Mouse (Mus musculus) granulocyte monocyte progenitor cell, adult 5-6 weeks (primary cell): Measurements from ENCODE around the gene Dnah14. TPM values are rescaled to one million over a fixed set of nuclear protein-coding genes. Genes with fewer than 3 reads are reported as not detected.
"Not testable (repeated sequence)": the region's sequence is repeated elsewhere in the genome, so short reads cannot be mapped to it uniquely, and the experiment has no call there.

ENCODE experiments used
- ATAC-seq: replicated peaks from 2 replicates; pipeline ENCODE4 v1.8.0; 2016; ENCODE audit warnings: mild to moderate bottlenecking, moderate TSS enrichment, inconsistent platforms; ENCODE audit not compliant: poor library complexity, severe bottlenecking
- total RNA-seq, 2 experiments: library from RNA; stranded (forward) in 1 of 2; stranded (reverse) in 1 of 2; fragments of 200-712, 200-1000 nt in 1 of 2; fragments of >200 nt in 1 of 2; fragmentation: Nextera tagmentation in 1 of 2; gene quantifications; 2 replicates each; pipeline ENCODE4 v1.2.3; 2014 to 2017

Dnah14 gene
- total RNA-seq, 2 experiments from 2014 or later: 0.93 TPM; not detected in 1

GRCm38 (mm10) chr1:181771871-181772270 lies 195.5 kb downstream of the Dnah14 start:
- ATAC-seq: no peak

GRCm38 (mm10) chr1:181776541-181776940 lies 200.2 kb downstream of the Dnah14 start:
- ATAC-seq: no peak

- ATAC-seq: not testable (repeated sequence)
Observed at GRCm38 (mm10) chr1:181782600-181782999, 206.2 kb downstream of the Dnah14 start.

GRCm38 (mm10) chr1:181789952-181790351 lies 213.6 kb downstream of the Dnah14 start:
- ATAC-seq: peak; percentile 67

- no peak for ATAC-seq
Observed at GRCm38 (mm10) chr1:181793541-181793940, 217.2 kb downstream of the Dnah14 start.

GRCm38 (mm10) chr1:181799911-181800310 lies 223.6 kb downstream of the Dnah14 start:
- ATAC-seq: no peak

GRCm38 (mm10) chr1:181800667-181801066 lies 224.3 kb downstream of the Dnah14 start:
- ATAC-seq: no peak

GRCm38 (mm10) chr1:181811481-181812223 lies 235.3 kb downstream of the Dnah14 start:
- peak; percentile 48 for ATAC-seq

- ATAC-seq: no peak
Observed at GRCm38 (mm10) chr1:181826716-181827115, 250.4 kb downstream of the Dnah14 start.

GRCm38 (mm10) chr1:181828365-181828764 lies 252.0 kb downstream of the Dnah14 start:
- ATAC-seq: 0 out of 2 replicates have a peak, but pooled peaks have one; percentile 40

- ATAC-seq: no peak
Observed at GRCm38 (mm10) chr1:181832720-181833119, 256.4 kb downstream of the Dnah14 start.

- no peak for ATAC-seq
Observed at GRCm38 (mm10) chr1:181833143-181833542, 256.8 kb downstream of the Dnah14 start.

- ATAC-seq: no peak
Observed at GRCm38 (mm10) chr1:181838111-181838510, 261.8 kb downstream of the Dnah14 start.

- peak; percentile 56 for ATAC-seq
Observed at GRCm38 (mm10) chr1:181839746-181840366, 263.5 kb downstream of the Dnah14 start.

GRCm38 (mm10) chr1:181841396-181841795 lies 265.0 kb downstream of the Dnah14 start:
- no peak for ATAC-seq

- peak; percentile 83 for ATAC-seq
Observed at GRCm38 (mm10) chr1:181841864-181842672, 265.7 kb downstream of the Dnah14 start.

- no peak for ATAC-seq
Observed at GRCm38 (mm10) chr1:181842781-181843180, 266.4 kb downstream of the Dnah14 start, which contains the start of gene Lbr. TSS of gene Lbr (minus strand) at chr1:181843046.

GRCm38 (mm10) chr1:181844874-181845547 lies 268.7 kb downstream of the Dnah14 start:
- no peak for ATAC-seq

- ATAC-seq: peak; percentile 67
Observed at GRCm38 (mm10) chr1:181845767-181846166, 269.4 kb downstream of the Dnah14 start.

GRCm38 (mm10) chr1:181847396-181847795 lies 271.0 kb downstream of the Dnah14 start:
- ATAC-seq: no peak
